Mouse (Mus musculus): ENCODE measurements around the gene Tspan12. TPM values are rescaled to one million over a fixed set of nuclear protein-coding genes. Genes with fewer than 3 reads are reported as not detected.

Gene Tspan12
- total RNA-seq, 1 experiment = 2.5 TPM

GRCm38 (mm10) chr6:21768745-21769446, 83.4 kb downstream of the Tspan12 start:
- no peaks in the 10 kb centered on the region for H3K36me3 ChIP-seq (ENCODE audit: control insufficient read depth, insufficient read depth, low read length, poor library complexity, severe bottlenecking)
- H3K9ac ChIP-seq (ENCODE audit: insufficient read depth, low read depth, low read length, poor library complexity, severe bottlenecking) = no peak overlapping the region
- in situ Hi-C loops (cut with MboI; ENCODE audit: low sequenced_read_pairs in 2 of 2, unreplicated experiment in 2 of 2) = no loop called here
- no peak overlapping the region for H3K27ac ChIP-seq (ENCODE audit: insufficient read depth, low read depth, low read length, poor library complexity, severe bottlenecking)
- DNase-seq (ENCODE audit: low read depth, low spot score) = no peak
- no peaks in the 10 kb centered on the region for H3K9me3 ChIP-seq (ENCODE audit: control insufficient read depth, insufficient read depth, low read depth, low read length)
- no peak for TF ChIP-seq MAFK (IDR thresholded peaks at IDR 0.05; ENCODE audit: insufficient read depth, low read depth, low read length)
- TF ChIP-seq CHD2 (IDR thresholded peaks at IDR 0.05; ENCODE audit: low read depth, low read length) = no peak
- TF ChIP-seq ZC3H11A (IDR thresholded peaks at IDR 0.05; ENCODE audit: borderline replicate concordance, low read depth, low read length) = no peak
- TF ChIP-seq ZNF384 (IDR thresholded peaks at IDR 0.05; ENCODE audit: low read depth, low read length) = no peak
- TF ChIP-seq HCFC1 (IDR thresholded peaks at IDR 0.05; ENCODE audit: borderline replicate concordance, insufficient read depth, low read length) = no peak
- H3K4me1 ChIP-seq (ENCODE audit: control insufficient read depth in 2 of 2, insufficient read depth in 2 of 2, low read length in 2 of 2, poor library complexity in 1 of 2) = no peaks in the 10 kb centered on the region
- no peak overlapping the region for H3K4me3 ChIP-seq (ENCODE audit: insufficient read depth in 1 of 2, low read depth in 1 of 2, low read length in 2 of 2, poor library complexity in 1 of 2, severe bottlenecking in 1 of 2)

- H3K36me3 ChIP-seq (ENCODE audit: control insufficient read depth, insufficient read depth, low read length, poor library complexity, severe bottlenecking) = no peaks in the 10 kb centered on the region
- no peaks in the 10 kb centered on the region for H3K4me1 ChIP-seq (ENCODE audit: control insufficient read depth in 2 of 2, insufficient read depth in 2 of 2, low read length in 2 of 2, poor library complexity in 1 of 2)
- H3K27ac ChIP-seq (ENCODE audit: insufficient read depth, low read depth, low read length, poor library complexity, severe bottlenecking) = no peak overlapping the region
- H3K9me3 ChIP-seq (ENCODE audit: control insufficient read depth, insufficient read depth, low read depth, low read length) = no peaks in the 10 kb centered on the region
- in situ Hi-C loops (cut with MboI; ENCODE audit: low sequenced_read_pairs in 2 of 2, unreplicated experiment in 2 of 2) = no loop called here
- TF ChIP-seq MAFK (IDR thresholded peaks at IDR 0.05; ENCODE audit: insufficient read depth, low read depth, low read length) (no peak), ZC3H11A (IDR thresholded peaks at IDR 0.05; ENCODE audit: borderline replicate concordance, low read depth, low read length) (no peak), HCFC1 (IDR thresholded peaks at IDR 0.05; ENCODE audit: borderline replicate concordance, insufficient read depth, low read length) (no peak), CHD2 (IDR thresholded peaks at IDR 0.05; ENCODE audit: low read depth, low read length) (no peak), ZNF384 (IDR thresholded peaks at IDR 0.05; ENCODE audit: low read depth, low read length) (no peak)
- H3K9ac ChIP-seq (ENCODE audit: insufficient read depth, low read depth, low read length, poor library complexity, severe bottlenecking) = no peak overlapping the region
- no peak overlapping the region for H3K4me3 ChIP-seq (ENCODE audit: insufficient read depth in 1 of 2, low read depth in 1 of 2, low read length in 2 of 2, poor library complexity in 1 of 2, severe bottlenecking in 1 of 2)
- DNase-seq (ENCODE audit: low read depth, low spot score) = no peak
Observed at GRCm38 (mm10) chr6:21767787-21768221, 84.5 kb downstream of the Tspan12 start.

DNA sequence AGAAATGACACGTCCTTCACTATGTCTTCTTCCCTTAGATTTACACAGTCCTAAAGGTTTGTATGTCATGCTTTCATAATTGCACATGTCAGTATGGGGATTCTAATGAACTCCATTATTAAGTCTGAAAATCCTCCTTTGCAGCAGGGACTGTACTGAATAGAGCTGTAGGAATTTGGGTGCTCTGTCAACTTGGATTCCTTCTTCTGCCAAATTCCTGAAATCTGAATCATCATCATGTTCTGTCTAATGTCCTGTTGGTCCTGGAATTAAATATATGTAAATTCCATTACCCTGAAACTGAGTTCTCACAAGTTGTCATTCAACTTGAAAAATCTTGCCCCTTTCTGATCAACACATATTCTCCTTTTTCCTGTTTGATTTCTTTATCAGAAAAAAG, 104.8 kb downstream of the Tspan12 start:
- DNase-seq (ENCODE audit: low read depth, low spot score) = no peak
- TF ChIP-seq HCFC1 (IDR thresholded peaks at IDR 0.05; ENCODE audit: borderline replicate concordance, insufficient read depth, low read length) = no peak
- no peak for TF ChIP-seq ZNF384 (IDR thresholded peaks at IDR 0.05; ENCODE audit: low read depth, low read length)
- no peak for TF ChIP-seq MAFK (IDR thresholded peaks at IDR 0.05; ENCODE audit: insufficient read depth, low read depth, low read length)
- TF ChIP-seq ZC3H11A (IDR thresholded peaks at IDR 0.05; ENCODE audit: borderline replicate concordance, low read depth, low read length) = no peak
- TF ChIP-seq CHD2 (IDR thresholded peaks at IDR 0.05; ENCODE audit: low read depth, low read length) = no peak
- no peak overlapping the region for H3K9ac ChIP-seq (ENCODE audit: insufficient read depth, low read depth, low read length, poor library complexity, severe bottlenecking)
- no peaks in the 10 kb centered on the region for H3K4me1 ChIP-seq (ENCODE audit: control insufficient read depth in 2 of 2, insufficient read depth in 2 of 2, low read length in 2 of 2, poor library complexity in 1 of 2)
- no peaks in the 10 kb centered on the region for H3K36me3 ChIP-seq (ENCODE audit: control insufficient read depth, insufficient read depth, low read length, poor library complexity, severe bottlenecking)
- H3K4me3 ChIP-seq (ENCODE audit: insufficient read depth in 1 of 2, low read depth in 1 of 2, low read length in 2 of 2, poor library complexity in 1 of 2, severe bottlenecking in 1 of 2) = no peak overlapping the region
- in situ Hi-C loops (cut with MboI; ENCODE audit: low sequenced_read_pairs in 2 of 2, unreplicated experiment in 2 of 2) = no loop called here
- no peak overlapping the region for H3K27ac ChIP-seq (ENCODE audit: insufficient read depth, low read depth, low read length, poor library complexity, severe bottlenecking)
- no peaks in the 10 kb centered on the region for H3K9me3 ChIP-seq (ENCODE audit: control insufficient read depth, insufficient read depth, low read depth, low read length)

DNA sequence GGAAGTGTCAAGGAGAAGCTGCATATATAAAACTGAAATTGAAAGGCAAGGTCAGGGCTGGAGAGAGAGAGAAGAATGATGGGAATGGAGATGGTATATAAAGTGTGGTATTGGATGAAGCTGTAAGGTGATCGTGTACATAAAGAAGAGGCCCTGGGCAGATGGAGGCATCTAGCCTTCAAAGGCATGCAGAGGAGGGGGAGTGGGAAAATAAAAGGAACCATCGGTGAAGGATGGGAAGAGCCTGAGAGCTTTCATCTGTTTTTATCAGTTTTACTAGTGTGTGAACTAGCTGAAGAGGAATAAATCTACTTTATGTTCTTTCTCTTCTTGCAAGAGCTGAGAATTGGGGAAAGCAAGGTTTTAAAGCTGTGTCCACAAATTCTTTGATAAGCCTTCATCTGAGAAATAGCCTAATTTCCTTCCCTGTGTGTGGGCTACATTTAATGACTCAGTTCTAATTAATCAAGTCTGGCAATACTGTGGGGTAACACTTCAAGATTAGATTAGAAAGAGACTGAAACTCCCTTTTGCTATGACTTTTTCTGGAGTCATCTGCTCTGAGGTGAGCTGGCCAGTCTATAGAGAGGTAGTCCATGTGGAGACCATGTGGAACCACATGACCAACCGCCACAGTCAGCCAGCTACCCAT, 107.6 kb downstream of the Tspan12 start:
- no peak overlapping the region for H3K4me3 ChIP-seq (ENCODE audit: insufficient read depth in 1 of 2, low read depth in 1 of 2, low read length in 2 of 2, poor library complexity in 1 of 2, severe bottlenecking in 1 of 2)
- H3K4me1 ChIP-seq (ENCODE audit: control insufficient read depth in 2 of 2, insufficient read depth in 2 of 2, low read length in 2 of 2, poor library complexity in 1 of 2) = no peaks in the 10 kb centered on the region
- H3K36me3 ChIP-seq (ENCODE audit: control insufficient read depth, insufficient read depth, low read length, poor library complexity, severe bottlenecking) = no peaks in the 10 kb centered on the region
- no peak for DNase-seq (ENCODE audit: low read depth, low spot score)
- in situ Hi-C loops (cut with MboI; ENCODE audit: low sequenced_read_pairs in 2 of 2, unreplicated experiment in 2 of 2) = no loop called here
- TF ChIP-seq CHD2 (IDR thresholded peaks at IDR 0.05; ENCODE audit: low read depth, low read length) (no peak), MAFK (IDR thresholded peaks at IDR 0.05; ENCODE audit: insufficient read depth, low read depth, low read length) (no peak), ZC3H11A (IDR thresholded peaks at IDR 0.05; ENCODE audit: borderline replicate concordance, low read depth, low read length) (no peak), ZNF384 (IDR thresholded peaks at IDR 0.05; ENCODE audit: low read depth, low read length) (no peak)
- H3K27ac ChIP-seq (ENCODE audit: insufficient read depth, low read depth, low read length, poor library complexity, severe bottlenecking) = no peak overlapping the region
- no peak overlapping the region for H3K9ac ChIP-seq (ENCODE audit: insufficient read depth, low read depth, low read length, poor library complexity, severe bottlenecking)
- no peaks in the 10 kb centered on the region for H3K9me3 ChIP-seq (ENCODE audit: control insufficient read depth, insufficient read depth, low read depth, low read length)
